Comparison of ENCODE assay signal across 11 mouse cellular contexts in genomic region chr8:94901031-94901430, GRCm38 (mm10). TPM values are rescaled to one million over a fixed set of nuclear protein-coding genes. Genes with fewer than 3 reads are reported as not detected.
DNase-seq lines count a peak whose midpoint lies in the region; ATAC-seq and TF ChIP-seq lines count a peak whose summit lies in the region.
"Had no signal": no experiment of that assay in that cellular context is flagged by ENCODE, and none has a peak within 500 bp of the region (broad histone marks: within the 10 kb centered on the region; RNA-seq: fewer than 3 reads in every experiment).

No protein-coding gene starts in this region.

- H3K4me3 ChIP-seq in heart, embryonic 13.5 days, result 0 out of 2 replicates have a peak overlapping the region, but pooled peaks have one; percentile 1
- peak overlapping the region; percentile 50 for H3K4me3 ChIP-seq in E14TG2a.4 (replicated peaks; ENCODE audit: low read length)
- no peak overlapping the region for H3K4me3 ChIP-seq in embryonic facial prominence, embryonic 13.5 days
- H3K4me3 ChIP-seq in limb, embryonic 15.5 days, result no peak overlapping the region
- H3K4me3 ChIP-seq in forebrain, embryonic 14.5 days (ENCODE audit: low read depth, low read length), result no peak overlapping the region
- H3K4me3 ChIP-seq: left cerebral cortex, adult 2 months; myocyte had no signal

- TF ChIP-seq CTCF in E14TG2a.4 (conservative IDR thresholded peaks at IDR 0.05; ENCODE audit: low read length), result no peak

- peak overlapping the region; percentile 56 for H3K4me2 ChIP-seq in heart, embryonic 13.5 days
- H3K4me2 ChIP-seq in embryonic facial prominence, embryonic 13.5 days, result no peak overlapping the region
- H3K4me2 ChIP-seq in limb, embryonic 15.5 days, result no peak overlapping the region
- H3K4me2 ChIP-seq in forebrain, embryonic 14.5 days (ENCODE audit: low read length), result no peak overlapping the region

- intact Hi-C loops in heart, postnatal 36 days (cut with DNase I), result no loop called here

- no peak for DNase-seq in heart, postnatal 36 days
- no peak for DNase-seq in natural killer cell, adult 2 months (ENCODE audit: low spot score in 2 of 2)
- DNase-seq in forebrain, embryonic 14.5 days (ENCODE audit: low spot score), result no peak
- no peak for DNase-seq in gastrocnemius, postnatal 25 days
- DNase-seq: adrenal gland, postnatal 14 days had no signal

- H3K9ac ChIP-seq in heart, embryonic 13.5 days, result peak overlapping the region; percentile 67
- 0 out of 2 replicates have a peak overlapping the region, but pooled peaks have one; percentile 28 for H3K9ac ChIP-seq in embryonic facial prominence, embryonic 13.5 days
- no peak overlapping the region for H3K9ac ChIP-seq in limb, embryonic 15.5 days
- H3K9ac ChIP-seq in forebrain, embryonic 14.5 days (ENCODE audit: low read length), result no peak overlapping the region

- H3K4me1 ChIP-seq in heart, embryonic 13.5 days, result peaks cover 63% of the 10 kb centered on the region
- peaks cover 88% of the 10 kb centered on the region for H3K4me1 ChIP-seq in E14TG2a.4 (replicated peaks; ENCODE audit: low read depth, low read length)
- peaks cover 31% of the 10 kb centered on the region for H3K4me1 ChIP-seq in embryonic facial prominence, embryonic 13.5 days
- H3K4me1 ChIP-seq in limb, embryonic 15.5 days, result peaks cover 63% of the 10 kb centered on the region
- H3K4me1 ChIP-seq in forebrain, embryonic 14.5 days (ENCODE audit: control insufficient read depth, insufficient read depth, low read length), result no peaks in the 10 kb centered on the region

- peaks cover 44% of the 10 kb centered on the region for H3K36me3 ChIP-seq in heart, embryonic 13.5 days
- H3K36me3 ChIP-seq in E14TG2a.4 (ENCODE audit: insufficient read depth, low read length), result peaks cover 35% of the 10 kb centered on the region
- peaks cover 47% of the 10 kb centered on the region for H3K36me3 ChIP-seq in embryonic facial prominence, embryonic 13.5 days
- H3K36me3 ChIP-seq in limb, embryonic 15.5 days, result peaks cover 39% of the 10 kb centered on the region
- H3K36me3 ChIP-seq in forebrain, embryonic 14.5 days (ENCODE audit: control insufficient read depth, insufficient read depth, low read length), result no peaks in the 10 kb centered on the region

- no peaks in the 10 kb centered on the region for H3K27me3 ChIP-seq in heart, embryonic 13.5 days (replicated peaks)
- no peaks in the 10 kb centered on the region; the same call in 1 of the 2 replicates for H3K27me3 ChIP-seq in E14TG2a.4 (ENCODE audit: insufficient read depth, low read length)
- H3K27me3 ChIP-seq in embryonic facial prominence, embryonic 13.5 days, result no peaks in the 10 kb centered on the region
- no peaks in the 10 kb centered on the region for H3K27me3 ChIP-seq in limb, embryonic 15.5 days
- no peaks in the 10 kb centered on the region for H3K27me3 ChIP-seq in forebrain, embryonic 14.5 days (replicated peaks; ENCODE audit: control insufficient read depth, insufficient read depth, low read length)

- peak overlapping the region; percentile 92 for H3K27ac ChIP-seq in heart, embryonic 13.5 days (replicated peaks)
- H3K27ac ChIP-seq in embryonic facial prominence, embryonic 13.5 days, result no peak overlapping the region
- H3K27ac ChIP-seq in limb, embryonic 15.5 days, result peak overlapping the region; percentile 47; the same call in 1 of the 2 replicates
- no peak overlapping the region for H3K27ac ChIP-seq in forebrain, embryonic 14.5 days (ENCODE audit: low read depth, low read length)
- H3K27ac ChIP-seq: left cerebral cortex, adult 2 months had no signal

- no peaks in the 10 kb centered on the region for H3K9me3 ChIP-seq in heart, embryonic 13.5 days
- H3K9me3 ChIP-seq in E14TG2a.4 (ENCODE audit: low read length), result no peaks in the 10 kb centered on the region
- H3K9me3 ChIP-seq in embryonic facial prominence, embryonic 13.5 days, result no peaks in the 10 kb centered on the region
- H3K9me3 ChIP-seq in limb, embryonic 15.5 days, result no peaks in the 10 kb centered on the region
- no peaks in the 10 kb centered on the region for H3K9me3 ChIP-seq in forebrain, embryonic 14.5 days (replicated peaks; ENCODE audit: control insufficient read depth, low read length)

- ATAC-seq in heart, embryonic 13.5 days (ENCODE audit: extremely low read depth, insufficient number of reproducible peaks, low FRiP score, low TSS enrichment), result peak; percentile 50; the same call in 1 of the 2 replicates
- no peak for ATAC-seq in embryonic facial prominence, embryonic 13.5 days (ENCODE audit: insufficient number of reproducible peaks, insufficient read depth, low FRiP score, low TSS enrichment, low read depth)
- no peak for ATAC-seq in limb, embryonic 15.5 days (ENCODE audit: insufficient number of reproducible peaks, low FRiP score, low TSS enrichment, low read depth)
- ATAC-seq in forebrain, embryonic 14.5 days, result no peak

- WGBS in heart, embryonic 13.5 days, result 6% methylated on average over 5 of the region's 5 CpGs
- 14% methylated on average over 5 of the region's 5 CpGs for whole genome bisulfite sequencing in embryonic facial prominence, embryonic 13.5 days
- WGBS in limb, embryonic 15.5 days, result 19% methylated on average over 5 of the region's 5 CpGs
- WGBS in forebrain, embryonic 14.5 days, result 22% methylated on average over 5 of the region's 5 CpGs

RNA-seq across cellular contexts. Expression of gene Ccdc102a, which starts 16.9 kb away (rescaled TPM):
- polyA plus RNA-seq in heart, embryonic 13.5 days (2015; fragmentation: Nextera tagmentation; extraction: Ambion mirVana), result 18.2 and 18.7 TPM in 2 replicates
- total RNA-seq in heart, postnatal 36 days (2021), result 1 to 10 TPM; 6.8 to 6.9 TPM
- polyA plus RNA-seq in embryonic facial prominence, embryonic 13.5 days (2015; fragmentation: Nextera tagmentation; extraction: Ambion mirVana), result 38.0 and 40.7 TPM in 2 replicates
- 39.5 and 41.8 TPM in 2 replicates for polyA plus RNA-seq in limb, embryonic 15.5 days (2015; fragmentation: Nextera tagmentation; extraction: Ambion mirVana)
- 6.9 and 7.9 TPM in 2 replicates for polyA plus RNA-seq in forebrain, embryonic 14.5 days (2014; fragmentation: Nextera tagmentation; extraction: Ambion mirVana)
- total RNA-seq in gastrocnemius, postnatal 25 days (2021), result 1 to 10 TPM; 3.6 to 4.2 TPM

RNA-seq across cellular contexts. Expression of gene Adgrg5, which starts 22.5 kb away (rescaled TPM):
- 0.18 and 0.32 TPM in 2 replicates for polyA plus RNA-seq in heart, embryonic 13.5 days (2015; fragmentation: Nextera tagmentation; extraction: Ambion mirVana)
- under 1 TPM; 0.24 to 0.31 TPM for total RNA-seq in heart, postnatal 36 days (2021)
- 0.07 and 0.12 TPM in 2 replicates for polyA plus RNA-seq in embryonic facial prominence, embryonic 13.5 days (2015; fragmentation: Nextera tagmentation; extraction: Ambion mirVana)
- 0.22 TPM in 1 of 2 replicates, not detected in the other for polyA plus RNA-seq in limb, embryonic 15.5 days (2015; fragmentation: Nextera tagmentation; extraction: Ambion mirVana)
- polyA plus RNA-seq in forebrain, embryonic 14.5 days (2014; fragmentation: Nextera tagmentation; extraction: Ambion mirVana), result not detected in 2 replicates
- total RNA-seq in gastrocnemius, postnatal 25 days (2021), result not detected
- total RNA-seq: left cerebral cortex, adult 2 months had no signal
- polyA plus RNA-seq: myocyte had no signal

RNA-seq across cellular contexts. Expression of gene Dok4, which starts 24.9 kb away (rescaled TPM):
- 35.5 and 38.2 TPM in 2 replicates for polyA plus RNA-seq in heart, embryonic 13.5 days (2015; fragmentation: Nextera tagmentation; extraction: Ambion mirVana)
- total RNA-seq in heart, postnatal 36 days (2021), result 10 to 100 TPM; 16.6 to 20.4 TPM
- polyA plus RNA-seq in embryonic facial prominence, embryonic 13.5 days (2015; fragmentation: Nextera tagmentation; extraction: Ambion mirVana), result 23.2 and 23.7 TPM in 2 replicates
- 28.2 and 32.1 TPM in 2 replicates for polyA plus RNA-seq in limb, embryonic 15.5 days (2015; fragmentation: Nextera tagmentation; extraction: Ambion mirVana)
- polyA plus RNA-seq in forebrain, embryonic 14.5 days (2014; fragmentation: Nextera tagmentation; extraction: Ambion mirVana), result 42.6 and 54.7 TPM in 2 replicates
- total RNA-seq in gastrocnemius, postnatal 25 days (2021), result 1 to 10 TPM; 4.7 to 5.1 TPM

RNA-seq across cellular contexts. Expression of gene Polr2c, which starts 43.8 kb away (rescaled TPM):
- 107 and 129 TPM in 2 replicates for polyA plus RNA-seq in heart, embryonic 13.5 days (2015; fragmentation: Nextera tagmentation; extraction: Ambion mirVana)
- 10 to 100 TPM; 69.1 to 69.9 TPM for total RNA-seq in heart, postnatal 36 days (2021)
- 152 and 159 TPM in 2 replicates for polyA plus RNA-seq in embryonic facial prominence, embryonic 13.5 days (2015; fragmentation: Nextera tagmentation; extraction: Ambion mirVana)
- polyA plus RNA-seq in limb, embryonic 15.5 days (2015; fragmentation: Nextera tagmentation; extraction: Ambion mirVana), result 121 and 122 TPM in 2 replicates
- 163 and 174 TPM in 2 replicates for polyA plus RNA-seq in forebrain, embryonic 14.5 days (2014; fragmentation: Nextera tagmentation; extraction: Ambion mirVana)
- total RNA-seq in gastrocnemius, postnatal 25 days (2021), result 10 to 100 TPM; 42.9 to 44.1 TPM

Comparison
In these comparisons a context has a peak if more than half of its experiments do, and no peak if none do; other contexts are left out.
1. H3K27ac ChIP-seq: peak in heart, embryonic 13.5 days (single experiment) and limb, embryonic 15.5 days (single experiment); none in embryonic facial prominence, embryonic 13.5 days (single experiment) and forebrain, embryonic 14.5 days (single experiment).
2. H3K4me3 ChIP-seq: peak in heart, embryonic 13.5 days (single experiment) and E14TG2a.4 (single experiment); none in embryonic facial prominence, embryonic 13.5 days (single experiment), limb, embryonic 15.5 days (single experiment) and forebrain, embryonic 14.5 days (single experiment).
3. H3K9ac ChIP-seq: peak in heart, embryonic 13.5 days (single experiment) and embryonic facial prominence, embryonic 13.5 days (single experiment); none in limb, embryonic 15.5 days (single experiment) and forebrain, embryonic 14.5 days (single experiment).